Mouse (Mus musculus): Measurements from ENCODE around the gene Mlh1. TPM values are rescaled to one million over a fixed set of nuclear protein-coding genes. Genes with fewer than 3 reads are reported as not detected.

The Mlh1 gene
- total RNA-seq, 2 experiments from 2014 or later, result 5.4 to 6.4 TPM

GRCm38 (mm10) chr9:111286468-111286867 is 14.9 kb upstream of the Mlh1 start:
- DNase-seq (ENCODE audit: low spot score), result no peak

- no peak for DNase-seq (ENCODE audit: low spot score)
Measured at GRCm38 (mm10) chr9:111285676-111286075, 14.1 kb upstream of the Mlh1 start.

- DNase-seq (ENCODE audit: low spot score), result no peak
Measured at GRCm38 (mm10) chr9:111285061-111285460, 13.5 kb upstream of the Mlh1 start.

GRCm38 (mm10) chr9:111275156-111275555 is 3.6 kb upstream of the Mlh1 start:
- no peak for DNase-seq (ENCODE audit: low spot score)

GRCm38 (mm10) chr9:111273958-111274357 is 2.4 kb upstream of the Mlh1 start:
- no peak for DNase-seq (ENCODE audit: low spot score)

GRCm38 (mm10) chr9:111272996-111273785 is 1.6 kb upstream of the Mlh1 start:
- DNase-seq (ENCODE audit: low spot score), result no peak

GRCm38 (mm10) chr9:111272356-111272755 is 765 bp upstream of the Mlh1 start:
- peak; percentile 24 for DNase-seq (ENCODE audit: low spot score)

GRCm38 (mm10) chr9:111271056-111271433 is 546 bp downstream of the Mlh1 start:
- DNase-seq (ENCODE audit: low spot score), result no peak

GRCm38 (mm10) chr9:111270606-111271005 is 985 bp downstream of the Mlh1 start:
- no peak for DNase-seq (ENCODE audit: low spot score)

- no peak for DNase-seq (ENCODE audit: low spot score)
Measured at GRCm38 (mm10) chr9:111267998-111268397, 3.6 kb downstream of the Mlh1 start.

GRCm38 (mm10) chr9:111261356-111261755 is 10.2 kb downstream of the Mlh1 start:
- no peak for DNase-seq (ENCODE audit: low spot score)

GRCm38 (mm10) chr9:111260360-111260985 is 11.1 kb downstream of the Mlh1 start:
- peak; percentile 9 for DNase-seq (ENCODE audit: low spot score)

- DNase-seq (ENCODE audit: low spot score), result no peak
Measured at GRCm38 (mm10) chr9:111252161-111252869, 19.3 kb downstream of the Mlh1 start.

GRCm38 (mm10) chr9:111247682-111248246 is 23.8 kb downstream of the Mlh1 start:
- DNase-seq (ENCODE audit: low spot score), result peak; percentile 33

- no peak for DNase-seq (ENCODE audit: low spot score)
Measured at GRCm38 (mm10) chr9:111245546-111245945, 26.0 kb downstream of the Mlh1 start.

GRCm38 (mm10) chr9:111243384-111243783 is 28.2 kb downstream of the Mlh1 start:
- no peak for DNase-seq (ENCODE audit: low spot score)

GRCm38 (mm10) chr9:111239821-111240220 is 31.8 kb downstream of the Mlh1 start:
- no peak for DNase-seq (ENCODE audit: low spot score)

- DNase-seq (ENCODE audit: low spot score), result no peak
Measured at GRCm38 (mm10) chr9:111237726-111238125, 33.9 kb downstream of the Mlh1 start.

- no peak for DNase-seq (ENCODE audit: low spot score)
Measured at GRCm38 (mm10) chr9:111234701-111235100, 36.9 kb downstream of the Mlh1 start.

- DNase-seq (ENCODE audit: low spot score), result no peak
Measured at GRCm38 (mm10) chr9:111228446-111228845, 43.1 kb downstream of the Mlh1 start.

GRCm38 (mm10) chr9:111223406-111223805 is 48.2 kb downstream of the Mlh1 start:
- DNase-seq (ENCODE audit: low spot score), result no peak

- no peak for DNase-seq (ENCODE audit: low spot score)
Measured at GRCm38 (mm10) chr9:111221580-111221979, 50.0 kb downstream of the Mlh1 start.

Data from gastrocnemius, adult 18-20 months (tissue).